Mouse (Mus musculus) neutrophil, adult 5-6 weeks (primary cell): ENCODE results near the gene Fam20b. TPM values are rescaled to one million over a fixed set of nuclear protein-coding genes. Genes with fewer than 3 reads are reported as not detected.

ENCODE experiments used
- ATAC-seq: fragments of 151-379, 151-347 bp; 2 replicates; pipeline ENCODE4 v1.8.0; 2017; ENCODE audit warnings: mild to moderate bottlenecking, moderate TSS enrichment; ENCODE audit not compliant: insufficient number of reproducible peaks, poor library complexity, low FRiP score, severe bottlenecking; ENCODE audit errors: extremely low read depth
- total RNA-seq: library from RNA; stranded (forward); fragments of 200-1000 nt; gene quantifications from 2 replicates; pipeline ENCODE4 v1.2.3, GENCODE M21; 2017

Fam20b gene
- total RNA-seq, 1 experiment from 2014 or later: 36.0 TPM

DNA sequence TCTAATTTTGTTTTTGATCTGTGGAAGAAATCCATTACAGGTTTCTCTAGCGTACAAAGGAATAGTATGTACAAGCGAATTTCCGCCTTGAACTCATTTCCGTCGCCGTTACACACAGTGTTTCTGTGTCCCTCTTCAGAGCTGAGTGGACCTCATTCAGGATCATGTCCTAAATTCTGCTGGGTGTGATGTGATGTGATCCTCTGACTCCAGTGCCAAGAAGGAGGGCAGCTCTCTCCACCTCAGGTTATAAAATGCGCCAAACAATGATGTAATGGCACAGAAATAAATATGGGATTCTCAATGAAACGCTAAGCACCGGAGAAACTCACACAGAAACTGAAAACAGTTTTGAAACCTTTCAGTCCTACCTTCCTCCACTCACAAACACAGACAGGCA is 14.7 kb upstream of the Fam20b start:
- ATAC-seq: no peak

- ATAC-seq: no peak
Observed at GRCm38 (mm10) chr1:156732996-156733395, 14.1 kb upstream of the Fam20b start.

- ATAC-seq: 0 out of 2 replicates have a peak, but pooled peaks have one; percentile 30
Observed at GRCm38 (mm10) chr1:156730802-156731201, 11.9 kb upstream of the Fam20b start.

DNA sequence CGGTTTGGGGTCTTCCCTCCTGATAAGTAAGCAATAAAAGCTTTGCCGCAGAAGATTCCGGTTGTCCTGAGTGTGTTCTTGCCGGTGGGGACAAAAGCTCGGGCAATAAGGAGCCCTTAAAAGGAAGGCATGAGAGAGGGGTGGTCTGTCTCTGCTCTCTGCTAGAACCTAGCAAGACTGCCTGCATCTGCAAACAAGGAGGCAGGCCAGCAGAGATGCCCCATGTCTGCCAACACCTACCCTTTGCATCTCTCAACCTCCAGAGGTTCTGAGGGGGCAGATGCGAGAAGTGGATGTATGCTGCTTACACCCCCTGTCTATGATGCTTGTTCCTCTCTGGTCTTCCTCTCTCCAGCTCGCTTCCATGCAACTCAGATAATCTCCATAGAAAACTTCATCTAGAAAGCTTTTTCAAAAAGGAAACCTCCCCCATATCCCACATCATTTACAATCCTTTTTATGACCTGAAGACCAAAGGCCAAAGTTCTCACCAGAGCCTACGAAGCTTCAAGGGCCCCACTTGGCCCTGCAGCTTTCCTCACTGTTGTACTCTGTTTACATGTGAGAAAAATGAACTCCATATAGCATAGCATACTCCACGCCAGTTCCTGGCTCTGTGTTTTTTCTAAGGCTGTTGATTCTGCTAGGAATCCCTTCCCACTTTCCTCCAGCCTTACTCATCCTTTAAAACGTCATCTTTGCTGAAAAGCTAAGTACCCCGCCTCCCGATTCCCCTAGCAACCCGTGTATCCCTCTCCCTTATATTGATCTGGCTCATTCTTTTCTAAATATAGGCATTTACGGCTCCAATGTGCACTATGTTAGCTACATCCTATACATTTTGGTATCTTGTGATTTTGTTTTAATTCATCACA is 8.6 kb upstream of the Fam20b start:
- ATAC-seq: no peak

GRCm38 (mm10) chr1:156722089-156722488 is 3.2 kb upstream of the Fam20b start:
- ATAC-seq: no peak

GRCm38 (mm10) chr1:156720046-156720445 is 1.2 kb upstream of the Fam20b start:
- ATAC-seq: no peak

DNA sequence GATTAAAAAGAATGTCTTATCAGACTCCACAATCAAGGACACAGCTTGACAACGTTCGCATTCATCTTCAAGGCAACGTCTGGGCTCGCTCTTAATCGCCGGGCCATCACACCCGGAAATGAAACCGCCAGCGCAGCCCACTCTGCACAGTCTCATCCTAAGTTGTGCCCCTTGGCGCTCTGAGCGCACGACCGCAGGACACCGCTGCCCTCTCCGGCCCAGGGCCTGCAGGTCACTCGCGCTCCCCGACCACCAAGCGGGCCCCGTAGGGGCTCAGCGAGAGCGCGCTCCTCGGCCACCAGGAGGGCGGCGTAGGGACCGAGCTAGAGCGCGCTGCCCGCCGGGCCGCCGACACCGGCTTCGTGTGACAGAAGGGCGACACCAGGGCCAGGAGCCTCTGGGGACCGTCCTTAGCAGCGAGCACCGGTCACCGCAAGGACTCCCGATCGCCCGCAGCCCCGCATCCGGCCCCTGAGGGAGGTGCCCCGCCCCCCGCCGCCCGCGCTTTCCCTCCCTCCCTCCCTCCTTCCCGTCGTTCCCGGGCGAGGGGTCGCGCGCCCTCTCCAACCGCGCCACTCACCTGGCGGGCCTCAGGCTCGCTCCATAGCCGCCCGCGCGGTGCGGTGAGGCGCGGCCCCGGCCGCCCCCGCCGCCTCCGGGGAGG is 468 bp downstream of the Fam20b start:
- peak; percentile 37; the same call in 1 of the 2 replicates for ATAC-seq

GRCm38 (mm10) chr1:156717751-156718285 is 1.1 kb downstream of the Fam20b start:
- no peak for ATAC-seq

GRCm38 (mm10) chr1:156716681-156717080 is 2.2 kb downstream of the Fam20b start:
- ATAC-seq: no peak

- no peak for ATAC-seq
Observed at GRCm38 (mm10) chr1:156710472-156711098, 8.3 kb downstream of the Fam20b start.

- ATAC-seq: no peak
Observed at GRCm38 (mm10) chr1:156708672-156709071, 10.2 kb downstream of the Fam20b start.

DNA sequence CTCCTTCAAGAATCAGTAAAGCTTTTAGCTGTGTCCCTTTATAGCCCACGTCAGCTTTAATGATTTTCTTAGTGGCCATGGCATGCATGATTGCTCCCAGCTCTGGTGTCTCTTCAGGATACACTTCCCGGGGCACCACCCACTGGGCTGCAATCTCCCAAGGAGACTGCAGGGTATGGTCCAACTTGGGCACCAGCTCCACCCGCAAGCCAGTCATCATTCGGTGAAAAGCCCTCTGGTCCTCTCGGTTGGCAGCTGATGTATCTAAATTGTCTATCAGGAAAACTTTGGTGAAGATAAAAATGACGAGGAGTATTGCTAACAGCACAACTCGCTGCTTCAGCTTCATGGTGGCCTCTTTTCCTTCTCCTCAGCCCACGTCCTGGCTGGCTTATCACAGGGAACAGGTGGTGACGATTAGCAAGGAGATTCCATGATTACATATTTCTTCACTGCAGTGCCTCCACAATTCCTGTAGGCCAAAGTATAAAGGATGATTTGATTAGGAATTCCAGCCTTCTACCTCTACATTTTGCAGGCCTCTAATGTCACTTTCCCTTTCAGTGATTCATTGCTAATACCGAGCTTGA is 13.1 kb downstream of the Fam20b start:
- no peak for ATAC-seq

DNA sequence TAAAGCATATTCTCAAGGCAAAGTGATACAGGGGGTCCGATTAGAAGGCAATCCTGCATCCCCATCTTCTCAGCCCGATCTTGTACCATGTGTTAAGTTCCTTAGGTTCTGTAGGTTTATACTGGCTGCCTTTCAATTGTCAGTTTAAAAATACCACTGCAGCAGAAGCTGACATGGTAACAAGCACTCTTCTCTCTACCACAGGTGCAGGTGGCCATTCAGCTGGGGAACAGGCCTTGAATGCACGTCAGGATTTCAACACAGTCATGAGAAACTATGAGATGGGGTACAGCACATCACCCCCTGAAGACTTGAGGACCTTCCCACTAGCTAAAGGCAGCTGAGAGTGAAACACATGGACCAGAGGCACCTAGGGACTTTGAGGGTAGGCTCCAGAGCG is 15.4 kb downstream of the Fam20b start:
- ATAC-seq: no peak

DNA sequence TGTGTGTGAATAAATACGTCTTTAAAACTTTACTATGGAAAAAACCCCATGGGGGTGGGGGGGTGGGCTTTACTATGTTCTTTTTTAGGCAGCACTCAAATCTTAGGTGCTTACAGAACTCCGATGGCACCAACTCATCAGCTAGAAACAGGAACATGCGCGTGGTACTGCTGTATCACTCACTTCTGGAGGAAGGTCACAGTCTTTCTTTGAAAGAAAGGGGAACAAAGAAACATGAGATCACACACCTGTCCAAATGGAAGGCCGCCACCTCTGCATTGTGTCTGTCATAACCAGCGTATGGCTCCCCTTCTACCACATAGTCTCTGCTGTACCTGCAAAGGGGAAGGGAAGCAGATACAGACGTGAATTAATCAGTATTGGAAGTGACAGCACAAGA is 16.7 kb downstream of the Fam20b start:
- ATAC-seq: no peak

DNA sequence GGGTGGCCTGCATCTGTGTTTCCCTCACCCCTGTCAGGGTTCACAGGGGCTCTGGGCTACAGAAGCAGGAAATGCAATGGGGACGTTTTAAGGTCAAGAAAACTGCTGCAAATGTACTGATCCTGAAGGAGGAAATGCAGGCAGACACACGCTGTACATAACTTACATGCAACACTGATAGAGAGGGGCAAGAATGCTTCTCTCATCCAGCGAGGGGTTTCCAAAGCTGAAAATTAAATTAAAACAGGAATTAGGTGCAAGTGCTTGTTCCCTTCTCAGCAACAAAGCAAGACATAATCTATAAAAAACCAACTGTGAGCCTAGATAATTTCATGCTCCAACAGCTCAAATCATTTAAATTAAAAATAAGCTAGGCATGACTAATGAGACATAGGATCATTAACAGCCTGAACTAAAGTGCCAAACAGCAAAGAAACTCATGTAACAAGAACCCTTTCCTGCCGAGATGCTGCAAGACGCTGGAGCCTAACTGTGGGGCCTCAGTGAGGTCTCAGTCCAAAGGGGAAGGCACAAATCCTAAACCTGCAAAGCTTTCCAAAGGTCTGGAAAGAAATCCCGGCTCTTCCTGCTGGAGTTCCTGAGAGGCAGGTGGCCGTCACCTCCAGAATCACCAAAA is 32.7 kb downstream of the Fam20b start:
- no peak for ATAC-seq

DNA sequence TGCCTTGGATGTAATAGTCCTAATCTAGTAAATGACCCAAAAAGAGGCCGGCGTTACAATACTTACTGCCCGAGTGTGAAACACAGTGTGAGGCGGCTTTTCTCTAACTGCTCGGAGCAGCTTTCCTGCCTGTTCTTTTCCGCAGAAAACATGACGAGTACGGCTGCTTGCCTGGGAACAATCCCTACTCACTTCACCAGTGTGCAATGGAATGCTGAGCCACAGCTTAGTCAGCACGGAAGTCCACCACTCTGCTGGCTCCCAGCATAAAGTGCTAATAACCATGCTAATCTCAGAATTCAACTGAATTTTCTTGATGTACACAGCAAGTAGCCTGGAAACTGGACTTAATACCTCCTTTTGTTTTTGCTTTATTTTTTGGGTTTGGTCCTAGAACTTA is 39.3 kb downstream of the Fam20b start:
- ATAC-seq: no peak

DNA sequence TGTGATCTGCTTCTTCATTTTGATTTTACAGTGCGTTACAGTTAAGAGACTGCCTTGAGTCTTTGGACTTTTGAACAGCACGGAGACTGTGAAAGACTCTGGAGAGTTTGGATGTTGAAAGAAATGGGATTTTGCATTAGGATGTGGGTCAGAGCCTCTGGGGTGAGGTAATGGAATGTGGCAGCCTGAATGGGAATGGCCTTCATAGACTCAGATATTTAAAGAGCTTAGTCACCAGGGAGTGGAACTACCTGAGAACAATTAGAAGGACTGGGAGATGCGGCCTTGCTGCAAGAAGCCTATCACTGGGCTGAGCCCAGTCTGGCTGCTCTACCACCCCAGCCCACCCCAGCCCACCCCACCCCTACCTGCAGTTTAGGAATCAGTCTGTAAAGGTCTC is 41.7 kb downstream of the Fam20b start:
- no peak for ATAC-seq

- ATAC-seq: no peak
Observed at GRCm38 (mm10) chr1:156676596-156676995, 42.3 kb downstream of the Fam20b start.

DNA sequence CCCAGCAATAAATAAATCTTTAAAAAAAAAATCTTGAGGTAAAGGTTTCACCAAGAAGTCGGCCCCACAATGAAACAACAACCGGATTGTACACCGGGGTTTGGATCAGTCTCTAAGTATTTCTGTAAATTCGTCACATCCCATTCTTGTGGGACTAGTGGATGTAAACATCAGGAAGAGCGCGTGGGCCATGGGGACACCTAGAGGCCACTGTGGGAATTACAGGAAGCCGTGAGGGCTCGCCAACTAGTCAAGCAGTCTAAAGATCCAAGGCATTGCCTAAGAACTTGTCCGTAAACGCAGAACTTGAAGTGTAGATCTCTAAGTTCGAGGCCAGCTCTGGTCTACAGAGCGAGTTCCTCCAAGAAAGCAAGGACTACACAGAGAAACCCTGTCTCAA is 42.7 kb downstream of the Fam20b start:
- peak; percentile 50 for ATAC-seq
